Mouse (Mus musculus): ENCODE results near the gene Pdgfc.
A peak's percentile ranks its signal among the peaks of the same experiment; 100 is the strongest.

Pdgfc gene

DNA sequence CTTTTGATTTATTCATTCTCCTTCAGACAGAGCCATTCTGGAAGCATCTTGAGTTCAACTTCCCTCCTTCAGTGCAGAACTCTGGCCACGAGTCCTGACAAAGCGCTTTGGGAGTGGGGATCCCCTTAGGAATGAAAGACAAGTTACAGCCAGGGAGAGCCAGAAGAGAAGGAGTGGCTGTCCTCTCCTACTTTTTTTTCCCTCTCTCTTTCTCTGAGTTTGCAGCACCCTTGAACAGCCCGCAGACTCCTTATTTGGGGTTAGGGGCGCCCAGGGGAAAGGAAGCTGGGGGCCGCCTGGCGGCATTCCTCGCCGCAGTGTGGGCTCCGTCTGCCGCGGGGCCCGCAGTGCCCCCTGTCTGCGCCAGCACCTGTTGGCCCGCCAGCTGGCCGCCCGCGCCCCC lies at the start of gene Pdgfc:
Gene Pdgfc (plus strand): TSS at position 266 of the 403 bp plus-strand sequence.
- DNase-seq = no peak

DNA sequence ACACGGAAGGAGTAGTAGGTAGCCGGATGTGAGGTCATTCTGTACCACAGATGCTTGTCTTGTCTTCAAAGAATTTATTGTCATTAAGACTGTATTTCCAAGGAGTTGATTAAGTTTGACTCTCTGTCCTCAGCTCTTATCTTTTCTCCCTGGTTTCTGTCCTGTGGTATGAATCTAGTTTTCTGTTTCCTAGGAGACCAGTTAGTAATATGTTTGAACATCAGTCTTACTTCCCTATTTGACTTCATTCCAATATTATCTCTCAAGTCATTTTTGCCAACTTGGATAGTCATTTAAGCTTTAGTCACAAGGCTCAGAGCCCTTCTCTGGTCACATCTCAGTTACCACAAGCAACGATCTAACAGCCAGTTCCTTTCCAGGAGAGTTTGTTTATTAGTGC lies 27.0 kb upstream of the Pdgfc start:
- DNase-seq = no peak

DNA sequence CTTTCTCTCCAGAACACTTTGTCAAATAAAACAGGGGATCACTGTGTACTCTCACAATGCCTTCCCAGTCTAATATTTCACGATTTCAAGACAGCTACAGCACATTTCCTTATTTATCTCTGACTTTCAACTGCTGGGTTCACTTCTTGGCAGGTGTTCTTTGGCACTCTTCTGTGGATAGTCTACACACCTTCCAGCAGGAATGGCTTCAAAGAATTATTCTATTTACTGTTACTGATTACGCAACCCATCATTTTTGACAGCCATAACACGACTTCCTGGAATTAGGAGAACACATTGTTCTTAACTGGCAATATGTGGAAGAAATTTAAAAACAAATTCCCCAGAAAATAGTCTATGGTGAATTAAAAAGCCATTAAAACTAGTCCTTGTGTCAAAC lies 26.3 kb upstream of the Pdgfc start:
- DNase-seq = no peak

DNA sequence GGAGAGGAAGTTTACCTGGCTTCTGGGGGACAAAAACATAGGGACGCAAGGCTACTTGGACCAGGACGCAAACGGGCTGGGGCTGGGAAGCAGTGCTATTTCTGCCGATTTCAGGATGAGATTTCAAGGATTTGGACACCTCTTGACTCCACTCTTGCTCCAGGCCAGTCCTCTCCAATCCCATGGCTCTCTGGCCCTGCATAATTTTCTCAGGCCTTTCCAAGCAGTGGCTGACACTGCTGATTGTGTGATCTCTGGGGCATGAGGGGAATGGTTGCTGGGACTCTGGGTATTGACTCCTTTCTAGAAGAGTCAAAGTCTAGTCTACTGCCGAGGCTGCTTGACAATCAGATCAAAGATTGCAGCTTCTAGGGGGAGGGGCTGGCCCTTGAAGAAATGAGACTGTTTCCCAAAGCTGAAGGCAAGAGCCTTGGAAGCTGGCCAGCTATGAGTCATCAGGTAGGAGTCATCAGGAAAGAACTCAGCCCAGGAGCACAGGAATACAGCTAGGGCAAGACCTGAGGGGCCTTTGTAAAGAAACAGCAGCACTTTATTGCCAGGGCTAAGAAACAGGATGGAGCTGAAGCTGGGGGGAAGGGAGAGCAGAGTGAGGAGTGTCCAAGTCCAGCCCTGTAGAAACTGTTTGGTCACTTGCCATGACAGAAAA lies 18.7 kb upstream of the Pdgfc start:
- DNase-seq = peak; percentile 69 to 70

DNA sequence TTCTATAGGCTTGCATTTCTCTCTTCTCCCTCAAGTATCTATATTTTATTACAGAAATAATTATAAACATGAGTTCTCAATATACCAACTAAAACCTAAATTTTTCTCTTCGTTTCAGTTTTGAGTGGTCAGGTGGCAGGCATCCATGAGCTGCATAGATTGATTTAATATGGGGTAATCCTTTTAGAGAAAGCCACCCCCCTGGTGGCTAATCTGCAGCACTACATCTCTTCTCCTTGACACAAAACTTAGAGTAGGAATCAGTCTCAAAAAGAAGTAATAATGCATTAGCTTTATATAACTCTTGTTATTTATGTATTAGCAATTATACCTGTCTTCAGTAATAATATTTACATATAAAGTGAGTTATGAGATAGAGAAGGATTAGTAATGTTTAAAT lies 16.2 kb upstream of the Pdgfc start:
- DNase-seq = no peak

DNA sequence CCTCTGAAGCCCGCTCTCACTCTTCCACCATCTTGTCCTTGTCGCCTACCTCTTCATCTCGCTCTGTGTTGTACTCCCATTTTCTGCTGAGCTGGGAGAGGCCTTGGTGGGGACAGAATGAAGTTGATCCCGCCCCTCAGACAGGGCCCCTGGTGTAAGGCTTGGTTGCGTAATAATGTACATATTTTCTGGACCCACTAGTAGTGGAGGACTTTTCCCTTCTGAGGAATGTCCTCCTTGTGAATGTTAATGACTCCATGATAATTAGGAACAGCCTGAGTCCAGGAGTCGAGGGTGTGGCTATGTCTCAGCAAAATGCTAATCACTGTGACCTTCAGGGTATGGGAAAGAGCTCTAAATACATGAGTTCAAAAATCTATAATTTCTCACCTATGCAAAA lies 14.4 kb upstream of the Pdgfc start:
- DNase-seq = no peak

DNA sequence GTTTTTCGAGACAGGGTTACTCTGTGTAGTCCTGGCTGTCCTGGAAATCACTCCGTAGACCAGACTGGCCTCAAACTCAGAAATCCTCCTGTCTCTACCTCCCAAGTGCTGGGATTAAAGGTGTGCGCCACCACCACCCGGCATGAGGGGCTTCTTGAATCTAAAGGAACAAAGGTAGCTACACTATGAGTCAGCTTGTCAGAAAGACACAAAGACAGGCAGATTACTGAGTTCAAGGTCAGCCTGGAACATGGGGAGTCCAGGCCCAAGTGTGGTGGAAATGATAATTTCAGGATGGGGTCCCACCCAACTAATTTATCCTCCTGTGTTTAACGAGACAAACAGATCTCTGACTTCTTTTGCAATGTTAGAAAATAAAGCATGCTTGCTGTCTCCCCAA lies 13.9 kb upstream of the Pdgfc start:
- no peak for DNase-seq

DNA sequence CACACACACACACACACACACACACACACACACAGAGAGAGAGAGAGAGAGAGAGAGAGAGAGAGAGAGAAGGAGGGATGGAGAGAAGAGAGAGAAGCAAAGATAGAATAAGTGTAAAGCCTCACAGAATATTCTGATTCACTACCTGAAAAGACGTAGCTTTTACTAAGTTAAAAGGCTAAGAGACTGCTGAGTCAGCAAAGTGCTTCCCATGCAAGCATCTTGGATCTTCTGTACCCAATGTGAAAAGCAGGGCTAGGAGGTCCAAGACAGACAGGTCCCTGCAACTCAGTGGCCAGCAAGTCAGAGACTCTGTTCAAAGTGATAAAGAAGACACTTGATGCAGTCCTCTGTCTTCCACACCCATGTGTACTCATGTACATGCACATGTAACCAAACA lies 13.4 kb upstream of the Pdgfc start:
- DNase-seq = no peak

DNA sequence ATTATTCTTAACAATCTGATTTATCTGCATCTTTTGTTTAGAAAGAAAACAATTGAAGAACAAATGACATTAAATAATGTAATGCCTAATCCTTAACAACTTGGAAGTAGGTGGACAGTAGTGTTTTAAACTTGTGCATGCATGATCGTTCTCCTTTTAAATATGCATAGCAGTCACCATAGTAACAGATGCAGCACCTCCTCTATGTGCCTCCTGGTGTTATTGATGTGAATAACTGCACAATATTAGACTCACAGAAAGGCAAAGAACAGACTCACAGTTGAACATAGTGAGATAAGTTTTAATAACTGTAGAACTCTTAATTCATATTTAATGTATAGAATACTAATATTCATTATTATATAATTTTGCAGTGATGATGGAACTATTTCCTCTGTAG lies 12.6 kb upstream of the Pdgfc start:
- DNase-seq = no peak

DNA sequence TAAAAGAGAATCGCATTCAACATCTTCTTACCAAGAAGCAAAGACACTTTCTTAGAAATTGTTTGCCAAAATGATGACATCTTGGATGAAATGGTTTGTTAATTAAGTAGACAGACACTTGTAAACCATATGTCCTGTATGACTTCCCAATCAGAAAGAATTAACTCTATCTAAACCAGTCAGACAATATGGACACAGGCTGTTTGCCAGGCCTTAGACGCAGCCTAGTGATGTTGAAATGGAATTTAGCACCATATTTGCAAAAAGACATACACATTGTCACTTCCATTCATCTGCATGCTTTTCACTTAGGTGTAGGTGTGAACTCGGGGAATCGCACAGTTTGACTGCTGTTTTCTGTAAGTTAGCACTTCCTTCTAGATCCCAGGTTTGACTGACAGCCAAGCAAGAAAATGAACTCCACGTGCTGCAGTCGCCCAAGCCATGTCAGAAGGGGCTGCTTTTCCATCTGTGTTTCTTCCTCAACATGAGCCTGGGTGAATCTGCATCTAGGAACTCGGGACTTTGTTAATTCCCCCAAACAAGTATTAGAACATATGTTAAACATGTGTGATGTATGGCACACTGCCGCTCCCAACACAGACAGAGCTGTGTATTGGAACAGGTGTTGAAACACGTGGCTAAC lies 10.5 kb upstream of the Pdgfc start:
- no peak for DNase-seq

DNA sequence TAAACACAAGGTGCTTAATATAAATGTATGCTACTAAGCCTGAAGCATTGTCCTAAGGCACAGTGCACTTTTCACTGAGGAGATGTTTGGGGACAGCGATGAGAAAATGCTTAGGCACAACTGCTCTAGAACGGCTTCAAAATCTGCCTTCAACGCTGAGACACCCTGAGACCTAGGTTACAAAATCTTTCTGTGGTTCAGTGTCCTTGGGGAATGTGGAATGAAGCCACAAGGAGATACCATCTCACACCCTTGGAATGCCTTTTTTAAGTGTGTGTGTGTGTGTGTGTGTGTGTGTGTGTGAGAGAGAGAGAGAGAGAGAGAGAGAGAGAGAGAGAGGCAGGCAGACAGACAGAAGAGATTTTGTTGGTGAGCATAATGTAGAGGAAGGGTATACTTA lies 7.9 kb upstream of the Pdgfc start:
- no peak for DNase-seq

DNA sequence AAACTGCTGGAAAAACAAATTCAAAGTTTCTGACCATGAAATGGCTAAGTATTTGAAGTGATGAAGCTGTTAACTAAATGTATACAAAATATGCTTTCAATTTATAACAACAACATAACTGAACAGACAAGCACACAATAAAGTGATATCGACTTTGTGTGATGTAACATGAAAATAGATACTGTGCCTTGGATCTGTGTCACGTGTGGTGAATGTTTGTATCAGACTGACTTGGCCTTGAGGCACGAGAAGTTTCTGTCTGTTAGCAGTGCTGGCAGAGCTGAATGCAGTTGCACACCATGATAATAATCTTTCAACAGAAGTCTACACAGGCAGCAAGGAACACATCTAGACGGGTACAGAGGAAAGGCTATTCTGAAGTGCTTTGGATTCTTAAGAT lies 6.9 kb upstream of the Pdgfc start:
- no peak for DNase-seq

DNA sequence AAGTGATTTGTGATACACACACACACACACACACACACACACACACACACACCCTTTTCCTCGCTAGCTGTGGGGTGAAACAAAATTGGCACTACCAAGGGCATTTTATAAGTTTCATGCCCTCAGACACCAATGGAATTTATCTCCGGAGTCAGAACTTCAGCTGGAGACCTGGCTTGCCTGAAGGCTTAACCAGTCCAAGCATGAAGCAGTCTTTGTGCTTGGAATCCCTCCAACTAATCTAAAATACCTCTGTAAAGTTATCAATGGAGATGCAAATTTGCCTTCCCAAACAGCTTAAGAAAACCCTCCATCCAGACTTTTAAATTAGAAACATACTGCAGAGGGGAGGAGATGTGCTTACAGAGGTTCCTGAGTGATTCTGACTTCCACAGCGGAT lies 6.3 kb upstream of the Pdgfc start:
- DNase-seq = no peak

DNA sequence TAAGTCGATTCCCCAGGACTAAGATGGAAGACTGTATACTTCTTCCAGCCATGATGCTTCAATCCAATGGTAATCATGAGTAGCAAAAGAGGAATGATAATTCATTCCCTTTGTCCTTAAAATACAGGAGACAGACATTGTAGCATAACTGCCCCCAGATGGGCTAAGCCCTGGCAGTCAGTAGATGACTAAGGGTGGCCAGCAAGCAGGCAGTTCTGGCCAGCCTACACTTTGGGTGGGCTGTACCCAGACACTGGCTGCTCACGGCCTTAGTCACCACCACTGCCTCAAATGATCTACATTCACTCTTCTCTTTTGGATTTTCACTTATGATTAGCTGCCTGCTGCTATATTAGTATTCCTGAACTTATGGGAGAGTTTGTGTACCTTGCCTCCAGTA lies 5.9 kb upstream of the Pdgfc start:
- DNase-seq = no peak

DNA sequence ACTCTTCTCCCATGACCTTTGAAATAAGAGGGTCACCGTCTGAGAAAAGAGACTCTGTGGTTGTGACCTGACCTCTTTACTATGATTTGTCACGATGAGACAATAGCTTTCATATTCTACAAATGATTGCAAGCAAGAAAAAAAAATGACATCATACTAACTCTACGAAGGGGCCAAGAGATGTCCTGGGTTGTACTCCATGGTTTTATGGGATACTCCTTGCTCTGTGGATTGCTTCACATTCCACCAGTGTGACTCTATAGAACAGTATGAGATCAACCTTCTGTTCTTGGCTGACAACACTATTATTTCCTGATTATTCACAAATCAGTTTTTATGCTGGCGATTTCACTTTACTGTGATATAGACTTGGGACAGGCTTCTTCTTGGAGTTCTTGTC lies 4.2 kb upstream of the Pdgfc start:
- no peak for DNase-seq

DNA sequence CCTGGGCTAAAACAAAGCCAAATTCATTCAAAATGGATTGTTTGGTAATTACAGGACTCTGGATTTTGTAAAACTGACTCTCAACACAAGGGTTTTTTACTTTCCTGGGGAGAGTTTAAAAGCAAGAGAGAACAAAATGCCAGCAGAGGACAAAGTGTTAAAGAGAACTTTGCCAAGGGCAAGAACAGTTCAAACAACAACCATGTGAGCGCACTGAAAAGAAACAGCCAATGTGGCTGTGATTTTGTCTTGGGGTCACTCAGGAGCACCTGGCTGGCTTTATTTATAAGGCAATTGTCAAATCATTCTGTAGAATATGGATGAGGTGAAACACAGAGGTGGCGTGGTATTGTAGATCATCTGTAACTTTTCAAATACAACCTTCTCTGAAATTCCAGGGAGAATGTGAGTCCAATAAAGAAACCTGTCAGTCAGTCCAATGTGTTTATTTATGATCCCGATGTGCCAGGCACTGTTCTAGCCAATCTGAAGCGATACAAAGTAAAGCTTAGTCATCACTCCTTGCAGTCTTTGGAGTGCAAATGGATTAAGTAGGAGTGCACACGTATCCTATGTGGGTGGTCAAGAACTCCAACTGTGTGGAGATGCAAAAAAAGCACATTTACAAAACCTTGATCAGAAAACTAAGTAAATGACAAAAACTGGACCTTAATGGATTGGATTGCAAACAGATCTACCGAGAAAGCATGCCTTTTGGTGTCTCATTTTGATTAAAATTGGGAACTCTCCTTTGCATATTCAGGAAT lies 1.7 kb upstream of the Pdgfc start:
- DNase-seq = no peak

DNA sequence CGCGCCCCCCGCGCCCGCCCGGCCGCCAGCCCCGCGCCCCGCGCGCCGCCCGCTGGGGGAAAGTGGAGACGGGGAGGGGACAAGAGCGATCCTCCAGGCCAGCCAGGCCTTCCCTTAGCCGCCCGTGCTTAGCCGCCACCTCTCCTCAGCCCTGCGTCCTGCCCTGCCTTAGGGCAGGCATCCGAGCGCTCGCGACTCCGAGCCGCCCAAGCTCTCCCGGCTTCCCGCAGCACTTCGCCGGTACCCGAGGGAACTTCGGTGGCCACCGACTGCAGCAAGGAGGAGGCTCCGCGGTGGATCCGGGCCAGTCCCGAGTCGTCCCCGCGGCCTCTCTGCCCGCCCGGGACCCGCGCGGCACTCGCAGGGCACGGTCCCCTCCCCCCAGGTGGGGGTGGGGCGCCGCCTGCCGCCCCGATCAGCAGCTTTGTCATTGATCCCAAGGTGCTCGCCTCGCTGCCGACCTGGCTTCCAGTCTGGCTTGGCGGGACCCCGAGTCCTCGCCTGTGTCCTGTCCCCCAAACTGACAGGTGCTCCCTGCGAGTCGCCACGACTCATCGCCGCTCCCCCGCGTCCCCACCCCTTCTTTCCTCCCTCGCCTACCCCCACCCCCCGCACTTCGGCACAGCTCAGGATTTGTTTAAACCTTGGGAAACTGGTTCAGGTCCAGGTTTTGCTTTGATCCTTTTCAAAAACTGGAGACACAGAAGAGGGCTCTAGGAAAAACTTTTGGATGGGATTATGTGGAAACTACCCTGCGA lies 517 bp downstream of the Pdgfc start:
- peak; percentile 52 to 64 for DNase-seq

DNA sequence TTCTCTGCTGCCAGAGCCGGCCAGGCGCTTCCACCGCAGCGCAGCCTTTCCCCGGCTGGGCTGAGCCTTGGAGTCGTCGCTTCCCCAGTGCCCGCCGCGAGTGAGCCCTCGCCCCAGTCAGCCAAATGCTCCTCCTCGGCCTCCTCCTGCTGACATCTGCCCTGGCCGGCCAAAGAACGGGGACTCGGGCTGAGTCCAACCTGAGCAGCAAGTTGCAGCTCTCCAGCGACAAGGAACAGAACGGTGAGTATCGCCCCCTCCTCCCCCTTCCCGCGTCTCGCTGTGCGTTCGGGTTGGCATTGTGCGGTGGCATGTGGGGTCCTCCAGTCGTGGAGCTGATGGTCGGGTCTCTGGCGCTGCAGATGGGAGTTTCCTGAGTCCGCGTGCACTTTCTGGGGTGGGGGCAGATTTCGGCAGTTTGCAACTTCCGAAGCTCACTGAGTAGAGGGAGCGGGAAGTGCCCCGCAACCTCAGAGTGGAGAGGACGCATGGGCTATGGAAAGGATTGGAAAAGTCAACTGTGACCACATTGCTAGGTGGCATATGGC lies 1.2 kb downstream of the Pdgfc start:
- peak; percentile 36 to 40 for DNase-seq

DNA sequence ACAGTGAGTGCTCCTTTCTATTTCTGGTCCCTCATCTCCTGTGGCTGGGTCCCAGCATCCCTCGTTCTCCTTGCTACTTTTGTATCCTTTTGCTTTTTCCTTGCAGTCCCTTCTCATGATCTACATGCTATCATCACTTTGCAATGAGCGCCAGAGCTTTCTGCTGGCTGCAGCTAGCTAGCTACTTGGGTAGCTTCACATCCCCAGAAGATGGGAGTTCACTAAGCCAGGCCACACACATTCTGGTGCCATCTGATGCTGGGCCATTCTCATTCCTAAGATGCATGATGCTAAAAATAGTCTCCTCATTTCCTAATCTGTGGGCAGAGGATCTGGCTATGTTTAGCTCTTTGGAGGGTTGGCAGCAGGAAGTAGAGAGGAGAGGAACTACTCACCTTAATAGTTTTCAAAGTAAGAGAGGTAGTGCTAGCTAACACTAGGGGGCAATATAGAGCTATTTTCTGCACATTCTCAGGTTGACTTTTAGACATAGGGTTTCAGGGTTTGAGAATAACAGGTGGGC lies 3.0 kb downstream of the Pdgfc start:
- no peak for DNase-seq

DNA sequence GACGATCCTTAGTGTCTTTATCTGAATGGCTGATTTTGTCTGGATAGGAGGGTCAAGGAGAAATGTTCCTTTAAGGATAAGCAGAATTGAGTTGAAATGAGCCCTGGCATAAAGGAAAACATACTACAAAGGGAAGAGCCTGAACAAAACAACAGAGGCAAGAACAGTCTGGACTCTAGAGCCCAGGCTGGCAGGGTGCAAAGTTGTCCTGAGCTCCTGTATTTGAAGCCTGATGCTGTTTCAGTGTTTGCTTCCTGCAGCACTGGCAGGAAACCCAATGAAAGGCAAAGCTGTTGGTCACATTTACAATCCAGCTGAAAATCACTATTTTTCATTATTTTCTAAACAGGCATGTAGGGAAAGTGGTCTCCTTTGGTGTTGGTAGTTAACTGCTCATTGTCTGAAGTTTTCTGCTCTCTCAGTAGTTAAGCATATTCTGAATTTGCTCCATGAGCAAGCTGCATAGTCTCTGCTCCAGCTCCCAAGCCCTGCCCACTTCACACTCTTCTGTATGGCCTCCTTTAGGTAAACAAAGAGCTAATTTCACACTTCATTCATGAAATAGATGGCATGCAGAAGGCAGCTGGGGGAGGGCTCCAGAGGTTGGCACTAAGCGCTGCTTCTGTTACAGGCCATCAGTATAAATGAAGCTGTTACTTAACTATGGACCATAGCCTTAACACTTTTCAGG lies 8.6 kb downstream of the Pdgfc start:
- DNase-seq = peak in 1 of 2 experiments; percentile 27

DNA sequence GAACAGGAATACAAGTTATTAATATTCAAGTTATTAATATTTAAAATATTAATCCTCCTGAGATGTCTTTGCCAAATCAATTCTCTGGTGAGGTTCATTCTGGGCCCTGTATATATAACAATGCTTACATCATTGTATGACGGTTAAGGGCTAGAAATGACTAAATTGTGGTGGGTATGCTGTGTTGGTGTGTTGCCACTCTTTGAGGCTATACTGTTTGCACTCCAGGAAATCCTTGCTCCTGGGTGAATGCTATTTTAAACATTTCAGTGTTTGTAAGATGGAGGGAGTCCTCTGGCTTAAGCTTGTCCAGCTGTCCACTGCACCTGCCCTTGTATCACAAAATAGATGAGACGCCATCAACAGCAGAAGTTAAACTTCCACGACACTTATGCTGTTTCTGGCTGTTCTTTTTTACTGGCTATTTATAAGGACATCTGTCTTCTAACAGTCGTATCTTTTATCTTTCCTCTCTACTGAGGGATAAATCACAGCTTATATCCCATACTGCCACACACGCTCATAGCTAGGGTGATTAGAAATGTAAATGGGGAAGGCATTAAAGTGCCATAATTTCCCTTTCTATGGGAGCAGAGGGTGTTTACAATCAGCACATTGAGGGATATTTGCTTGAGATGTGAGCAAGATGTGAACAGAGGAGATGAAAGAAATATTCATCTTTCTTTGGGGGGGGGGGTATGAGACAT lies 9.3 kb downstream of the Pdgfc start:
- no peak for DNase-seq
